ENCODE assay signal across 10 mouse cellular contexts in genomic region chr11:115706584-115706983, GRCm38 (mm10). TPM values are rescaled to one million over a fixed set of nuclear protein-coding genes. Genes with fewer than 3 reads are reported as not detected.
DNase-seq lines count a peak whose midpoint lies in the region; ATAC-seq and TF ChIP-seq lines count a peak whose summit lies in the region.
"Had no signal": no experiment of that assay in that cellular context is flagged by ENCODE, and none has a peak within 500 bp of the region (broad histone marks: within the 10 kb centered on the region; RNA-seq: fewer than 3 reads in every experiment).

No protein-coding gene starts in this region.

- intact Hi-C loops in heart, adult 2 months (cut with DNase I): no loop called here

- TF ChIP-seq CTCF in heart, adult 2 months (IDR thresholded peaks at IDR 0.05): no peak
- no peak for TF ChIP-seq CTCF in liver, embryonic 14.5 days (IDR thresholded peaks at IDR 0.05; ENCODE audit: low read depth)

- H3K4me3 ChIP-seq in heart, embryonic 10.5 days: peak overlapping the region; percentile 8
- no peak overlapping the region for H3K4me3 ChIP-seq in heart, adult 2 months
- no peak overlapping the region; the same call in 1 of the 2 replicates for H3K4me3 ChIP-seq in forebrain, embryonic 16.5 days (replicated peaks; ENCODE audit: low read length)
- H3K4me3 ChIP-seq in liver, embryonic 14.5 days (ENCODE audit: insufficient read depth in 1 of 2, low read depth in 2 of 2, low read length in 2 of 2): peak overlapping the region in 1 of 2 experiments; percentile 97; a peak in 2 of 4 replicates

- H3K79me2 ChIP-seq in heart, adult 2 months (replicated peaks; ENCODE audit: control insufficient read depth, insufficient read depth, low read length): peaks cover 3% of the 10 kb centered on the region; the same call in 1 of the 2 replicates

- no peak for TF ChIP-seq POLR2A in heart, adult 2 months (IDR thresholded peaks at IDR 0.05; ENCODE audit: insufficient read depth, low read depth, low read length)

- H3K4me2 ChIP-seq in forebrain, embryonic 16.5 days (ENCODE audit: low read length): peak overlapping the region; percentile 72
- H3K4me2 ChIP-seq in liver, embryonic 14.5 days (ENCODE audit: low read depth): peak overlapping the region; percentile 92

- no peak for DNase-seq in heart, embryonic 10.5 days (ENCODE audit: low spot score)
- DNase-seq in heart, adult 2 months: no peak
- peak; percentile 33 for DNase-seq in CD4-positive helper T cell, adult 2 months (ENCODE audit: low read depth, low spot score)
- DNase-seq in liver, embryonic 14.5 days (ENCODE audit: low read depth in 3 of 3, low spot score in 3 of 3): no peak
- no peak for DNase-seq in testis, postnatal 10 days (ENCODE audit: low spot score)
- no peak for DNase-seq in thymus, postnatal 10 days (ENCODE audit: low spot score in 2 of 2)
- DNase-seq in right cerebral cortex, postnatal 14 days: no peak
- DNase-seq: adrenal gland, postnatal 14 days; kidney, postnatal 4 days had no signal

- no peak for TF ChIP-seq EP300 in heart, adult 2 months (IDR thresholded peaks at IDR 0.05; ENCODE audit: insufficient read depth, low read depth, low read length)
- TF ChIP-seq EP300 in liver, embryonic 14.5 days (IDR thresholded peaks at IDR 0.05; ENCODE audit: low read depth): no peak

- ATAC-seq in forebrain, embryonic 16.5 days: no peak
- ATAC-seq in liver, embryonic 14.5 days (ENCODE audit: insufficient read depth): no peak

- H3K36me3 ChIP-seq in heart, embryonic 10.5 days: 0 out of 2 replicates have a peak, but pooled peaks cover 2% of the 10 kb centered on the region
- H3K36me3 ChIP-seq in heart, adult 2 months (ENCODE audit: control insufficient read depth, insufficient read depth, low read length): no peaks in the 10 kb centered on the region
- H3K36me3 ChIP-seq in forebrain, embryonic 16.5 days (ENCODE audit: control insufficient read depth, insufficient read depth): no peaks in the 10 kb centered on the region
- H3K36me3 ChIP-seq in liver, embryonic 14.5 days (replicated peaks; ENCODE audit: control insufficient read depth, insufficient read depth, low read depth): no peaks in the 10 kb centered on the region

- H3K9ac ChIP-seq in heart, adult 2 months (ENCODE audit: low read depth, low read length): no peak overlapping the region
- no peak overlapping the region for H3K9ac ChIP-seq in forebrain, embryonic 16.5 days (replicated peaks; ENCODE audit: low read depth, low read length)
- peak overlapping the region; percentile 98; the same call in 1 of the 2 replicates for H3K9ac ChIP-seq in liver, embryonic 14.5 days (replicated peaks)

- H3K4me1 ChIP-seq in heart, embryonic 10.5 days: peaks cover 32% of the 10 kb centered on the region
- peaks cover 6% of the 10 kb centered on the region for H3K4me1 ChIP-seq in heart, adult 2 months (ENCODE audit: control insufficient read depth, insufficient read depth, low read length)
- H3K4me1 ChIP-seq in forebrain, embryonic 16.5 days (replicated peaks; ENCODE audit: control insufficient read depth, insufficient read depth, low read length): peaks cover 22% of the 10 kb centered on the region
- peaks cover 17 to 29% of the 10 kb centered on the region in 2 experiments for H3K4me1 ChIP-seq in liver, embryonic 14.5 days (replicated peaks; ENCODE audit: control insufficient read depth in 2 of 2, insufficient read depth in 2 of 2, low read length in 1 of 2)

- no peaks in the 10 kb centered on the region for H3K9me3 ChIP-seq in heart, embryonic 10.5 days
- no peaks in the 10 kb centered on the region for H3K9me3 ChIP-seq in forebrain, embryonic 16.5 days (ENCODE audit: control insufficient read depth, low read length)
- no peaks in the 10 kb centered on the region for H3K9me3 ChIP-seq in liver, embryonic 14.5 days (ENCODE audit: control insufficient read depth, low read length)

- H3K27ac ChIP-seq in heart, embryonic 10.5 days: no peak overlapping the region
- no peak overlapping the region for H3K27ac ChIP-seq in heart, adult 2 months
- no peak overlapping the region for H3K27ac ChIP-seq in forebrain, embryonic 16.5 days (ENCODE audit: low read length)
- H3K27ac ChIP-seq in liver, embryonic 14.5 days: no peak overlapping the region

- H3K27me3 ChIP-seq in heart, embryonic 10.5 days (ENCODE audit: insufficient read depth, poor library complexity, severe bottlenecking): no peaks in the 10 kb centered on the region
- no peaks in the 10 kb centered on the region for H3K27me3 ChIP-seq in heart, adult 2 months (ENCODE audit: control insufficient read depth, insufficient read depth, low read length)
- H3K27me3 ChIP-seq in forebrain, embryonic 16.5 days (replicated peaks; ENCODE audit: control insufficient read depth, insufficient read depth, low read length): no peaks in the 10 kb centered on the region
- H3K27me3 ChIP-seq in liver, embryonic 14.5 days (ENCODE audit: control insufficient read depth, insufficient read depth, low read length): no peaks in the 10 kb centered on the region

- WGBS in heart, embryonic 10.5 days: 90% methylated on average over 10 of the region's 10 CpGs
- WGBS in heart, adult 2 months: 86% methylated on average over 10 of the region's 10 CpGs
- 94% methylated on average over 10 of the region's 10 CpGs for WGBS in forebrain, embryonic 16.5 days
- 84% methylated on average over 10 of the region's 10 CpGs for WGBS in liver, embryonic 14.5 days (ENCODE audit: insufficient replicate concordance)

RNA-seq across cellular contexts. Expression of gene Grb2, which starts 1.8 kb away (rescaled TPM):
- polyA plus RNA-seq in heart, embryonic 10.5 days (2016; fragmentation: Nextera tagmentation; extraction: Ambion mirVana): 78.4 and 107 TPM in 2 replicates
- 100 to 1,000 TPM; 107 to 109 TPM for total RNA-seq in heart, adult 2 months (2021)
- 52.0 and 73.2 TPM in 2 replicates for polyA plus RNA-seq in heart, adult 2 months (2012; rRNA removed)
- polyA plus RNA-seq in forebrain, embryonic 16.5 days (2015; fragmentation: Nextera tagmentation; extraction: Ambion mirVana): 188 and 194 TPM in 2 replicates
- polyA plus RNA-seq in liver, embryonic 14.5 days (2012; rRNA removed): 15.7 and 22.4 TPM in 2 replicates
- polyA plus RNA-seq in liver, embryonic 14.5 days (2014; fragmentation: Nextera tagmentation; extraction: Ambion mirVana): 26.0 and 30.1 TPM in 2 replicates

RNA-seq across cellular contexts. Expression of gene Tmem94, which starts 58.6 kb away (rescaled TPM):
- 35.0 and 56.8 TPM in 2 replicates for polyA plus RNA-seq in heart, embryonic 10.5 days (2016; fragmentation: Nextera tagmentation; extraction: Ambion mirVana)
- total RNA-seq in heart, adult 2 months (2021): 100 to 1,000 TPM in 1 of 2 experiments, 10 to 100 TPM in 1; 99.5 to 103 TPM
- 125 and 135 TPM in 2 replicates for polyA plus RNA-seq in heart, adult 2 months (2012; rRNA removed)
- 29.1 and 29.8 TPM in 2 replicates for polyA plus RNA-seq in forebrain, embryonic 16.5 days (2015; fragmentation: Nextera tagmentation; extraction: Ambion mirVana)
- 11.0 and 13.8 TPM in 2 replicates for polyA plus RNA-seq in liver, embryonic 14.5 days (2012; rRNA removed)
- 3.7 and 6.1 TPM in 2 replicates for polyA plus RNA-seq in liver, embryonic 14.5 days (2014; fragmentation: Nextera tagmentation; extraction: Ambion mirVana)
